14 mouse cellular contexts compared by ENCODE assay signal in the genomic region with DNA sequence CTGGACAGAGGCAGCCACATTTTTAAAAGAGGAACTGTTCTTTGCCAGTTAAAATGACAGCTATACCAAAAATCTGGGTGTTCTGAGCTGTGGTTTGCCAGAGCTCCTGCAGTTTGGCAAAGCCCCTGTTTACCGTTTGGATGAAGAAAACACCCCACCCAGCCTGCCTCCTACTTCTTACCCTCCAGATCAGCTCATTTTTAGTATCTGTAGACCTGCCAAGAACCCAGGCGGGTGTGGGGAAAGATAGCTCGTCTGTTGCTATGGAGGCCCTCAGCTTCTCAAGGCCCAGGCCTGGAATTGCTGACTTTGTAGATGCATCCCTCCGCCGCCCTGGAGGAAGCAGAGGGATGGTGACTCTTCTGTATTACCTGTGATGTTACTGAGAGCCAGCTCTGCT.
DNase-seq lines count a peak whose midpoint lies in the region; TF ChIP-seq lines count a peak whose summit lies in the region.
"Had no signal": no experiment of that assay in that cellular context is flagged by ENCODE, and none has a peak within 500 bp of the region (broad histone marks: within the 10 kb centered on the region; RNA-seq: fewer than 3 reads in every experiment).

No protein-coding gene starts in this region.

- DNase-seq in ovary, postnatal 36 days (ENCODE audit: low spot score), result peak; percentile 9
- no peak for DNase-seq in ovary, postnatal 10 days (ENCODE audit: low spot score)
- DNase-seq in layer of hippocampus, adult 2 months (ENCODE audit: low spot score in 2 of 2), result peak; percentile 75 to 87
- DNase-seq in left cerebral cortex, postnatal 25 days (ENCODE audit: low spot score in 2 of 2), result peak; percentile 65 to 95
- DNase-seq in spleen, postnatal 14 days (ENCODE audit: low spot score in 2 of 2), result no peak
- DNase-seq in urinary bladder, postnatal 36 days (ENCODE audit: low spot score in 2 of 2), result no peak
- no peak for DNase-seq in Muller cell, postnatal 12 days (ENCODE audit: inconsistent ontology term)
- DNase-seq: cerebellum, postnatal 10 days; gastrocnemius, postnatal 25 days; kidney, postnatal 25 days; lung, postnatal 14 days had no signal

- intact Hi-C loops in left cerebral cortex, postnatal 25 days (cut with DNase I), result no loop called here

- no peak for TF ChIP-seq CTCF in layer of hippocampus, adult 2 months (conservative IDR thresholded peaks at IDR 0.05)

- peak overlapping the region; percentile 83 for H3K27ac ChIP-seq in layer of hippocampus, adult 2 months
- H3K27ac ChIP-seq: liver, embryonic 12.5 days; midbrain, embryonic 12.5 days; neural tube, embryonic 12.5 days had no signal

- no peak overlapping the region for H3K4me3 ChIP-seq in layer of hippocampus, adult 2 months
- H3K4me3 ChIP-seq: liver, embryonic 12.5 days; midbrain, embryonic 12.5 days; neural tube, embryonic 12.5 days had no signal

Comparison
In these comparisons a context has a peak if more than half of its experiments do, and no peak if none do; other contexts are left out.
1. DNase-seq: peak in ovary, postnatal 36 days (single experiment), layer of hippocampus, adult 2 months (2 of 2) and left cerebral cortex, postnatal 25 days (2 of 2); none in ovary, postnatal 10 days (single experiment), spleen, postnatal 14 days (0 of 2), urinary bladder, postnatal 36 days (0 of 2) and Muller cell, postnatal 12 days (single experiment).